Mouse (Mus musculus): ENCODE results near the gene Col13a1. TPM values are rescaled to one million over a fixed set of nuclear protein-coding genes. Genes with fewer than 3 reads are reported as not detected.

Gene Col13a1
- total and polyA plus RNA-seq, 3 experiments: not detected

- TF ChIP-seq ZMIZ1 (IDR thresholded peaks at IDR 0.05; ENCODE audit: low read depth, low read length) (no peak), CHD2 (IDR thresholded peaks at IDR 0.05; ENCODE audit: low read length) (no peak), BHLHE40 (IDR thresholded peaks at IDR 0.05; ENCODE audit: low read depth, low read length) (no peak), TBP (conservative IDR thresholded peaks at IDR 0.05; ENCODE audit: low read depth, low read length) (no peak), USF1 (IDR thresholded peaks at IDR 0.05; ENCODE audit: low read depth, low read length) (no peak)
- H3K4me2 ChIP-seq (ENCODE audit: insufficient read depth, low read depth, poor library complexity, severe bottlenecking): no peak overlapping the region
- no peak overlapping the region for H3K4me3 ChIP-seq (replicated peaks in 1 of 3; ENCODE audit: low read depth in 2 of 3, low read length in 2 of 3, poor library complexity in 1 of 3)
- no peaks in the 10 kb centered on the region for H3K4me1 ChIP-seq (ENCODE audit: control insufficient read depth in 1 of 2, insufficient read depth in 2 of 2)
- dilution Hi-C loops (cut with MboI; ENCODE audit: extremely low pct_ligation_motif_present, extremely low pct_unique_long_range_greater_than_20kb, low sequenced_read_pairs) (no loop called here), in situ Hi-C loops (cut with MboI; ENCODE audit: low pct_ligation_motif_present, low pct_unique_long_range_greater_than_20kb, low sequenced_read_pairs) (no loop called here)
- H3K36me3 ChIP-seq (replicated peaks in 1 of 2; ENCODE audit: control insufficient read depth in 1 of 2, insufficient read depth in 1 of 2, low read length in 1 of 2): no peaks in the 10 kb centered on the region
- no peak for DNase-seq (ENCODE audit: extremely low read depth)
- H3K9me3 ChIP-seq (replicated peaks; ENCODE audit: low read length): no peaks in the 10 kb centered on the region
- peaks cover 94% of the 10 kb centered on the region for H3K27me3 ChIP-seq (replicated peaks)
- no peak overlapping the region for H3K27ac ChIP-seq (ENCODE audit: insufficient read depth, low read depth)
- H3K9ac ChIP-seq (ENCODE audit: insufficient read depth, low read depth): no peak overlapping the region
- H3K79me2 ChIP-seq (replicated peaks; ENCODE audit: control insufficient read depth, extremely low read depth, insufficient read depth, poor library complexity, severe bottlenecking): no peaks in the 10 kb centered on the region
These were observed 36.2 kb downstream of the Col13a1 start for GRCm38 (mm10) chr10:61942719-61943118.

DNA sequence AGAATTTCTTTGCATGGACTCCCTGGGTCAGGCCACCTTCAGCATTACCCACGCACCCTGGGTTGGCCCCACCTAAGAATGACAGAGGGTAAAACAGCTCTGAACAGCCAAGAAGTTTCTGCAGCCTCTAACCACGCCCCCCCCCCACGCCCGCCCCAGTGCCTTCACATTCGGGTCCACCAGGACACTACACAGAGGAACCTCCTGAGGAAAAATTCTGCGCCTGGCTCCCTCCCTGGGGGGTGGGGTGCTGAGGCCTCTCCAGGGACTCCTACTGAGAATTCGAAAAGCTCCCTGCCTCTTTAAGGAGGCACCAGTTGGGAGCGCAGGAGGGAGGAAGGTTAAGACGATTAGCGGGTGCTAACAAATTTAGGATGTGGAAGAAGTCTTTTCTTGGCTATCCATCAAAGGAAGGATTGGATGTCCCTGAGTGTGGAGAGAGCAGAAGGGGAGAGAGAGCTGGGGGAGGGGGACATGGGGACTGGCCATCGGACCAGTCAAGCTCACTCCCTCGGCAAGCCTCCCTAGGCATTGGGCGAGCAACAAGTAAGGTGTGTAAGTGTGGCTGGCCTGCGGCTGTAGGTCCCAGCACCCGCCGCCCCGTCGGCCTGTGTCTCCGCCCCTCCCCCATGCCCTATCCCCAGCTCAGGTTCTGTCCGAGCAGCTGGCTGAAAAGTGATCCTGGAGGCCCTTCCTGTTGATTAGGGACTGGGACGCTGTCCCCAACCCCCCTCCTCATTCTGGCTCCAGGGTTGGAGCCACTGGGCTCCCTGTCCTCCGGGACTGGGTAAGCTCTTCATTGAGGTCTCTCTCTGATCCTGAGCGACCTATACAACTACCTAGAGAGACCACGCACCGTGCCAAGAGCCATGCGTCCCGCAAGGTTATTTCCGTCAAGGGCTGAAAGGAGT lies 42.4 kb downstream of the Col13a1 start:
- TF ChIP-seq ZNF384 (IDR thresholded peaks at IDR 0.05; ENCODE audit: low read depth, low read length) (no peak), SMC3 (IDR thresholded peaks at IDR 0.05; ENCODE audit: low read depth, low read length) (no peak), BHLHE40 (IDR thresholded peaks at IDR 0.05; ENCODE audit: low read depth, low read length) (no peak), KAT2A (IDR thresholded peaks at IDR 0.05; ENCODE audit: insufficient replicate concordance, low read length) (no peak), MXI1 (IDR thresholded peaks at IDR 0.05; ENCODE audit: low read depth, low read length) (no peak)
- H3K27ac ChIP-seq (ENCODE audit: insufficient read depth, low read depth): no peak overlapping the region
- in situ Hi-C loops (cut with MboI; ENCODE audit: low pct_ligation_motif_present, low pct_unique_long_range_greater_than_20kb, low sequenced_read_pairs): no loop called here
- H3K4me1 ChIP-seq (ENCODE audit: control insufficient read depth in 1 of 2, insufficient read depth in 2 of 2): peaks cover 2 to 6% of the 10 kb centered on the region in 2 experiments; a peak in 3 of 4 replicates
- no peak overlapping the region for H3K4me2 ChIP-seq (ENCODE audit: insufficient read depth, low read depth, poor library complexity, severe bottlenecking)
- peaks cover 88% of the 10 kb centered on the region for H3K27me3 ChIP-seq (replicated peaks)
- H3K79me2 ChIP-seq (replicated peaks; ENCODE audit: control insufficient read depth, extremely low read depth, insufficient read depth, poor library complexity, severe bottlenecking): no peaks in the 10 kb centered on the region
- no peaks in the 10 kb centered on the region for H3K9me3 ChIP-seq (replicated peaks; ENCODE audit: low read length)
- H3K36me3 ChIP-seq (replicated peaks in 1 of 2; ENCODE audit: control insufficient read depth in 1 of 2, insufficient read depth in 1 of 2, low read length in 1 of 2): no peaks in the 10 kb centered on the region
- dilution Hi-C loops (cut with MboI; ENCODE audit: extremely low pct_ligation_motif_present, extremely low pct_unique_long_range_greater_than_20kb, low sequenced_read_pairs): no loop called here
- no peak overlapping the region for H3K9ac ChIP-seq (ENCODE audit: insufficient read depth, low read depth)
- no peak for DNase-seq (ENCODE audit: extremely low read depth)
- no peak overlapping the region for H3K4me3 ChIP-seq (replicated peaks in 1 of 3; ENCODE audit: low read depth in 2 of 3, low read length in 2 of 3, poor library complexity in 1 of 3)

- no peaks in the 10 kb centered on the region for H3K36me3 ChIP-seq (replicated peaks in 1 of 2; ENCODE audit: control insufficient read depth in 1 of 2, insufficient read depth in 1 of 2, low read length in 1 of 2)
- no peak overlapping the region for H3K27ac ChIP-seq (ENCODE audit: insufficient read depth, low read depth)
- H3K9ac ChIP-seq (ENCODE audit: insufficient read depth, low read depth): no peak overlapping the region
- TF ChIP-seq MEF2A (IDR thresholded peaks at IDR 0.05; ENCODE audit: borderline replicate concordance, low read depth, low read length) (no peak), ETS1 (conservative IDR thresholded peaks at IDR 0.05; ENCODE audit: low read depth, low read length) (no peak), ELF1 (IDR thresholded peaks at IDR 0.05; ENCODE audit: low read depth, low read length) (no peak), NELFE (IDR thresholded peaks at IDR 0.05; ENCODE audit: low read depth, low read length) (no peak), RAD21 (IDR thresholded peaks at IDR 0.05; ENCODE audit: low read depth, low read length) (no peak)
- dilution Hi-C loops (cut with MboI; ENCODE audit: extremely low pct_ligation_motif_present, extremely low pct_unique_long_range_greater_than_20kb, low sequenced_read_pairs) (no loop called here), in situ Hi-C loops (cut with MboI; ENCODE audit: low pct_ligation_motif_present, low pct_unique_long_range_greater_than_20kb, low sequenced_read_pairs) (no loop called here)
- no peak for DNase-seq (ENCODE audit: extremely low read depth)
- H3K79me2 ChIP-seq (replicated peaks; ENCODE audit: control insufficient read depth, extremely low read depth, insufficient read depth, poor library complexity, severe bottlenecking): no peaks in the 10 kb centered on the region
- H3K4me1 ChIP-seq (ENCODE audit: control insufficient read depth in 1 of 2, insufficient read depth in 2 of 2): peaks cover 2 to 6% of the 10 kb centered on the region in 2 experiments; a peak in 3 of 4 replicates
- H3K4me3 ChIP-seq (replicated peaks in 1 of 3; ENCODE audit: low read depth in 2 of 3, low read length in 2 of 3, poor library complexity in 1 of 3): no peak overlapping the region
- no peak overlapping the region for H3K4me2 ChIP-seq (ENCODE audit: insufficient read depth, low read depth, poor library complexity, severe bottlenecking)
- peaks cover 83% of the 10 kb centered on the region for H3K27me3 ChIP-seq (replicated peaks)
- H3K9me3 ChIP-seq (replicated peaks; ENCODE audit: low read length): no peaks in the 10 kb centered on the region
These were observed 47.2 kb downstream of the Col13a1 start for GRCm38 (mm10) chr10:61931678-61932077.
